Mouse (Mus musculus) forebrain, embryonic 16.5 days (tissue): ENCODE data around the gene Marveld3. TPM values are rescaled to one million over a fixed set of nuclear protein-coding genes. Genes with fewer than 3 reads are reported as not detected.
A peak's percentile ranks its signal among the peaks of the same experiment; 100 is the strongest.

Experiments
- ATAC-seq: fragments of 200-750 bp; cut with Nextera tagmentation; 2 replicates; pipeline ENCODE4 v1.8.0; 2017; ENCODE audit warnings: mild to moderate bottlenecking, moderate library complexity
- H3K27ac ChIP-seq: fragments of 300-500 bp; sonication (generic); 2 replicates; pipeline ENCODE4 v1.5.1; 2014; ENCODE audit warnings: low read length, control low read depth
- H3K27me3 ChIP-seq: fragments of 300-500 bp; sonication (generic); replicated peaks from 2 replicates; pipeline ENCODE4 v1.6.1; 2014; ENCODE audit warnings: low read length; ENCODE audit not compliant: control insufficient read depth, insufficient read depth
- H3K36me3 ChIP-seq: fragments of 300-500 bp; sonication (generic); 2 replicates; pipeline ENCODE4 v1.6.1; 2014; ENCODE audit not compliant: control insufficient read depth, insufficient read depth
- H3K4me1 ChIP-seq: fragments of 300-500 bp; sonication (generic); replicated peaks from 2 replicates; pipeline ENCODE4 v1.6.1; 2014; ENCODE audit warnings: low read length; ENCODE audit not compliant: control insufficient read depth, insufficient read depth
- H3K4me2 ChIP-seq: fragments of 300-500 bp; sonication (generic); 2 replicates; pipeline ENCODE4 v1.6.1; 2014; ENCODE audit warnings: mild to moderate bottlenecking, low read length, control low read depth
- H3K4me3 ChIP-seq: fragments of 300-500 bp; sonication (generic); replicated peaks from 2 replicates; pipeline ENCODE4 v1.5.1; 2014; ENCODE audit warnings: mild to moderate bottlenecking, low read length, control low read depth
- H3K9ac ChIP-seq: fragments of 300-500 bp; sonication (generic); replicated peaks from 2 replicates; pipeline ENCODE4 v1.6.1; 2014; ENCODE audit warnings: low read depth, low read length, control low read depth
- H3K9me3 ChIP-seq: fragments of 300-500 bp; sonication (generic); 2 replicates; pipeline ENCODE4 v1.6.1; 2016; ENCODE audit warnings: low read length; ENCODE audit not compliant: control insufficient read depth
- WGBS: fragments of 180-500 bp; shearing (Covaris S2); extraction: QIAGEN DNeasy Blood & Tissue Kit; methylation state at CpG from one replicate; pipeline ENCODE4 v1.1.7; 2014; 5-methylcytosine and 5-hydroxymethylcytosine counted together
- polyA plus RNA-seq: library from polyadenylated mRNA; unstranded; fragments of >200 nt; fragmentation: Nextera tagmentation; extraction: Ambion mirVana; gene quantifications from 2 replicates; pipeline ENCODE4 v1.2.1, GENCODE M21; 2015

Gene Marveld3
- polyA plus RNA-seq, 1 experiment from 2014 or later: 1.1 TPM

- Histone ChIP-seq H3K9me3 (no peaks in the 10 kb centered on the region), H3K4me1 (no peaks in the 10 kb centered on the region), H3K9ac (no peak overlapping the region), H3K4me2 (no peak overlapping the region), H3K27ac (no peak overlapping the region), H3K27me3 (no peaks in the 10 kb centered on the region; the same call in 1 of the 2 replicates), H3K4me3 (no peak overlapping the region), H3K36me3 (no peaks in the 10 kb centered on the region)
- ATAC-seq: no peak
- WGBS: 73% methylated on average over 9 of the region's 9 CpGs
Measured at GRCm38 (mm10) chr8:109997381-109997780, 35.4 kb upstream of the Marveld3 start.

- no peak for ATAC-seq
Measured at GRCm38 (mm10) chr8:109992951-109993350, 30.9 kb upstream of the Marveld3 start.

GRCm38 (mm10) chr8:109992166-109992565, 30.2 kb upstream of the Marveld3 start:
- H3K27me3 ChIP-seq: no peaks in the 10 kb centered on the region; the same call in 1 of the 2 replicates
- no peaks in the 10 kb centered on the region for H3K9me3 ChIP-seq
- WGBS: 65% methylated on average over 5 of the region's 5 CpGs
- no peak overlapping the region for H3K4me2 ChIP-seq
- no peaks in the 10 kb centered on the region for H3K36me3 ChIP-seq
- H3K4me3 ChIP-seq: no peak overlapping the region
- H3K4me1 ChIP-seq: no peaks in the 10 kb centered on the region
- no peak overlapping the region for H3K9ac ChIP-seq
- H3K27ac ChIP-seq: no peak overlapping the region
- no peak for ATAC-seq

More at GRCm38 (mm10) chr8:109992951-109993350, 30.9 kb upstream of the Marveld3 start:
- H3K4me1 ChIP-seq: no peaks in the 10 kb centered on the region
- no peaks in the 10 kb centered on the region; the same call in 1 of the 2 replicates for H3K27me3 ChIP-seq
- H3K4me2 ChIP-seq: no peak overlapping the region
- no peak overlapping the region for H3K4me3 ChIP-seq
- H3K27ac ChIP-seq: no peak overlapping the region
- no peaks in the 10 kb centered on the region for H3K36me3 ChIP-seq
- no peaks in the 10 kb centered on the region for H3K9me3 ChIP-seq
- no peak overlapping the region for H3K9ac ChIP-seq
- WGBS: 80% methylated on average over 1 of the region's 1 CpGs

- Histone ChIP-seq H3K4me1 (no peaks in the 10 kb centered on the region), H3K4me3 (no peak within 1 kb of the TSS), H3K27ac (no peak within 1 kb of the TSS), H3K36me3 (no peaks in the 10 kb centered on the region), H3K27me3 (no peaks in the 10 kb centered on the region; the same call in 1 of the 2 replicates), H3K4me2 (no peak within 1 kb of the TSS), H3K9me3 (no peaks in the 10 kb centered on the region), H3K9ac (no peak within 1 kb of the TSS)
- 74% methylated on average over 8 of the region's 8 CpGs for WGBS
- no peak for ATAC-seq
Measured at GRCm38 (mm10) chr8:109990224-109990623, 28.2 kb upstream of the Marveld3 start, which contains the start of gene Tat. Gene Tat (plus strand): TSS chr8:109990437.

GRCm38 (mm10) chr8:109989151-109989550, 27.1 kb upstream of the Marveld3 start:
- WGBS: 93% methylated on average over 8 of the region's 8 CpGs
- no peak overlapping the region for H3K9ac ChIP-seq
- H3K36me3 ChIP-seq: no peaks in the 10 kb centered on the region
- H3K4me2 ChIP-seq: no peak overlapping the region
- peaks cover 2% of the 10 kb centered on the region for H3K4me1 ChIP-seq
- no peak overlapping the region for H3K27ac ChIP-seq
- H3K27me3 ChIP-seq: no peaks in the 10 kb centered on the region; the same call in 1 of the 2 replicates
- no peaks in the 10 kb centered on the region for H3K9me3 ChIP-seq
- no peak for ATAC-seq
- H3K4me3 ChIP-seq: no peak overlapping the region

GRCm38 (mm10) chr8:109987776-109988175, 25.8 kb upstream of the Marveld3 start:
- 77% methylated on average over 7 of the region's 7 CpGs for WGBS
- no peak for ATAC-seq

GRCm38 (mm10) chr8:109986384-109986783, 24.4 kb upstream of the Marveld3 start:
- 69% methylated on average over 7 of the region's 7 CpGs for WGBS
- no peak overlapping the region for H3K27ac ChIP-seq
- H3K4me3 ChIP-seq: no peak overlapping the region
- no peak overlapping the region for H3K9ac ChIP-seq
- no peaks in the 10 kb centered on the region for H3K36me3 ChIP-seq
- no peaks in the 10 kb centered on the region for H3K9me3 ChIP-seq
- ATAC-seq: no peak
- no peak overlapping the region for H3K4me2 ChIP-seq
- H3K4me1 ChIP-seq: peaks cover 9% of the 10 kb centered on the region
- H3K27me3 ChIP-seq: no peaks in the 10 kb centered on the region

More at GRCm38 (mm10) chr8:109987776-109988175, 25.8 kb upstream of the Marveld3 start:
- Histone ChIP-seq H3K27me3 (no peaks in the 10 kb centered on the region), H3K9ac (no peak overlapping the region), H3K9me3 (no peaks in the 10 kb centered on the region), H3K27ac (no peak overlapping the region), H3K4me3 (no peak overlapping the region), H3K4me1 (peaks cover 9% of the 10 kb centered on the region), H3K36me3 (no peaks in the 10 kb centered on the region), H3K4me2 (no peak overlapping the region)

- no peak overlapping the region for H3K4me2 ChIP-seq
- no peaks in the 10 kb centered on the region for H3K27me3 ChIP-seq
- WGBS: 16% methylated on average over 5 of the region's 5 CpGs
- H3K9ac ChIP-seq: 0 out of 2 replicates have a peak overlapping the region, but pooled peaks have one; percentile 17
- H3K27ac ChIP-seq: peak overlapping the region; percentile 27; the same call in 1 of the 2 replicates
- peaks cover 9% of the 10 kb centered on the region for H3K4me1 ChIP-seq
- H3K4me3 ChIP-seq: no peak overlapping the region
- no peaks in the 10 kb centered on the region for H3K9me3 ChIP-seq
- peak; percentile 20; the same call in 1 of the 2 replicates for ATAC-seq
- no peaks in the 10 kb centered on the region for H3K36me3 ChIP-seq
Measured at GRCm38 (mm10) chr8:109983944-109984343, 21.9 kb upstream of the Marveld3 start.

- no peaks in the 10 kb centered on the region for H3K36me3 ChIP-seq
- no peaks in the 10 kb centered on the region for H3K9me3 ChIP-seq
- no peaks in the 10 kb centered on the region for H3K27me3 ChIP-seq
- H3K4me1 ChIP-seq: peaks cover 9% of the 10 kb centered on the region
- no peak overlapping the region for H3K4me3 ChIP-seq
- no peak overlapping the region for H3K9ac ChIP-seq
- no peak for ATAC-seq
- no peak overlapping the region for H3K4me2 ChIP-seq
- 68% methylated on average over 15 of the region's 15 CpGs for WGBS
- no peak overlapping the region for H3K27ac ChIP-seq
Measured at GRCm38 (mm10) chr8:109982386-109983105, 20.5 kb upstream of the Marveld3 start.
